10 mouse cellular contexts compared by ENCODE assay signal in genomic region chr1:37122306-37122705, GRCm38 (mm10).
DNase-seq lines count a peak whose midpoint lies in the region; ATAC-seq and TF ChIP-seq lines count a peak whose summit lies in the region.
"Had no signal": no experiment of that assay in that cellular context is flagged by ENCODE, and none has a peak within 500 bp of the region (broad histone marks: within the 10 kb centered on the region; RNA-seq: fewer than 3 reads in every experiment).

No protein-coding gene starts in this region.

- no peak for ATAC-seq in heart, embryonic 12.5 days (ENCODE audit: insufficient number of reproducible peaks, low FRiP score)
- peak; percentile 87 for ATAC-seq in midbrain, embryonic 11.5 days (ENCODE audit: low FRiP score)
- ATAC-seq in CD4-positive, CD25-positive, alpha-beta regulatory T cell, adult 4 months: no peak

- no peak overlapping the region for H3K9ac ChIP-seq in heart, embryonic 12.5 days
- H3K9ac ChIP-seq in midbrain, embryonic 11.5 days (ENCODE audit: low read length): no peak overlapping the region
- H3K9ac ChIP-seq: lung, embryonic 14.5 days had no signal

- no peak overlapping the region for H3K4me3 ChIP-seq in heart, embryonic 12.5 days
- H3K4me3 ChIP-seq in midbrain, embryonic 11.5 days (ENCODE audit: low read depth, low read length): no peak overlapping the region
- H3K4me3 ChIP-seq in lung, adult 2 months (replicated peaks; ENCODE audit: extremely low read depth, low read depth, low read length): no peak overlapping the region
- H3K4me3 ChIP-seq: erythroblast, embryonic 14.5 days had no signal

- no peak overlapping the region for H3K27ac ChIP-seq in heart, embryonic 12.5 days (ENCODE audit: poor library complexity, severe bottlenecking)
- H3K27ac ChIP-seq in midbrain, embryonic 11.5 days (ENCODE audit: low read depth, low read length): peak overlapping the region; percentile 76

- H3K36me3 ChIP-seq in heart, embryonic 12.5 days: no peaks in the 10 kb centered on the region
- no peaks in the 10 kb centered on the region for H3K36me3 ChIP-seq in midbrain, embryonic 11.5 days (ENCODE audit: control insufficient read depth, insufficient read depth, low read length)

- intact Hi-C loops in heart, postnatal 14 days (cut with DNase I): no loop called here

- no peaks in the 10 kb centered on the region for H3K27me3 ChIP-seq in heart, embryonic 12.5 days (replicated peaks)
- H3K27me3 ChIP-seq in midbrain, embryonic 11.5 days (ENCODE audit: control insufficient read depth, insufficient read depth, low read length): no peaks in the 10 kb centered on the region

- H3K4me1 ChIP-seq in heart, embryonic 12.5 days (replicated peaks): no peaks in the 10 kb centered on the region
- H3K4me1 ChIP-seq in midbrain, embryonic 11.5 days (ENCODE audit: control insufficient read depth, insufficient read depth, low read length): peaks cover 4% of the 10 kb centered on the region
- no peaks in the 10 kb centered on the region for H3K4me1 ChIP-seq in lung, adult 2 months (ENCODE audit: control insufficient read depth, insufficient read depth, low read length)

- H3K9me3 ChIP-seq in heart, embryonic 12.5 days (replicated peaks): no peaks in the 10 kb centered on the region
- H3K9me3 ChIP-seq in midbrain, embryonic 11.5 days (ENCODE audit: control insufficient read depth, low read length): no peaks in the 10 kb centered on the region

- H3K4me2 ChIP-seq in heart, embryonic 12.5 days: no peak overlapping the region
- no peak overlapping the region for H3K4me2 ChIP-seq in midbrain, embryonic 11.5 days
- H3K4me2 ChIP-seq: lung, embryonic 14.5 days had no signal

- no peak for TF ChIP-seq CTCF in lung, adult 2 months (IDR thresholded peaks at IDR 0.05; ENCODE audit: insufficient read depth, low read length)

- no peak for TF ChIP-seq POLR2A in lung, adult 2 months (IDR thresholded peaks at IDR 0.05; ENCODE audit: borderline replicate concordance, extremely low read depth, low read depth, low read length)

- 40% methylated on average over 4 of the region's 4 CpGs for WGBS in heart, embryonic 12.5 days
- 38% methylated on average over 4 of the region's 4 CpGs for WGBS in midbrain, embryonic 11.5 days
- 56% methylated on average over 4 of the region's 4 CpGs for WGBS in lung, adult 2 months

- peak; percentile 8 to 9 for DNase-seq in heart, postnatal 14 days
- DNase-seq in adrenal gland, postnatal 25 days: peak; percentile 6
- peak; percentile 78 for DNase-seq in forelimb bud, embryonic 11.5 days (ENCODE audit: low read depth, low spot score)
- DNase-seq in midbrain, embryonic 11.5 days (ENCODE audit: low spot score, missing footprints): peak; percentile 88
- no peak for DNase-seq in thymus, postnatal 14 days
- DNase-seq in lung, adult 2 months: no peak
- DNase-seq: lung, embryonic 14.5 days had no signal

Comparison
In these comparisons a context has a peak if more than half of its experiments do, and no peak if none do; other contexts are left out.
1. DNase-seq: peak in heart, postnatal 14 days (2 of 2), adrenal gland, postnatal 25 days (single experiment), forelimb bud, embryonic 11.5 days (single experiment) and midbrain, embryonic 11.5 days (single experiment); none in thymus, postnatal 14 days (single experiment) and lung, adult 2 months (single experiment).